ENCODE assay signal across 1 mouse cellular context in the genomic region with DNA sequence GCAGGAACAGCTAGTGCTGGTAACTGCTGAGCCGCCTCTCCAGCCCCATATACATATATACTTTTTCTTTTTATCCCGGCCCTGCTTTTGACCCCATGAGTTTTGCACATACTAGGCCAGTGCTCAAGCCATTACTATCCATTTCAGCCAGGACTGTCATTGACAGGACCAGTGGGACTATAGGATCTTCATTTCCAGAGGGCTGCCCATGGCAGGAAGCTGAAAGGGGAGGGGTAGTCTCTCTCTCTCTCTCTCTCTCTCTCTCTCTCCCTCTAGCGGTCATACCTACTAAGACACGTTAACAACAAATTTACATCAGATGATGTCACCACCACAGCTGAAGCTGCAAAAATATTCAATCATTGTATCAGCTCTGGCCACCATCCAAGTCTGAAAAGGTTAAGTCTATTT.
TF ChIP-seq lines count a peak whose summit lies in the region.

No protein-coding gene starts in this region.

TF ChIP-seq in CH12.LX, 34 proteins besides CTCF, POLR2A, EP300 and RAD21 (continued from another document):
- TF ChIP-seq ELF1 (IDR thresholded peaks at IDR 0.05; ENCODE audit: low read depth, low read length), result 0 out of 2 replicates have a peak, but pooled peaks have one; percentile 25
- TF ChIP-seq RCOR1 (conservative IDR thresholded peaks at IDR 0.05; ENCODE audit: low read depth, low read length), result no peak
- peak; percentile 76; the same call in 1 of the 2 replicates for TF ChIP-seq MAZ (IDR thresholded peaks at IDR 0.05; ENCODE audit: low read depth, low read length)
- TF ChIP-seq ZKSCAN1 (IDR thresholded peaks at IDR 0.05; ENCODE audit: borderline replicate concordance, low read depth, low read length), result no peak
- TF ChIP-seq ZMIZ1 (IDR thresholded peaks at IDR 0.05; ENCODE audit: low read depth, low read length), result no peak
- TF ChIP-seq CHD1 (IDR thresholded peaks at IDR 0.05; ENCODE audit: low read depth, low read length), result no peak
- TF ChIP-seq ZNF384 (IDR thresholded peaks at IDR 0.05; ENCODE audit: low read depth, low read length), result peak; percentile 45
- TF ChIP-seq SIN3A (IDR thresholded peaks at IDR 0.05; ENCODE audit: low read length), result no peak
- TF ChIP-seq USF2 (conservative IDR thresholded peaks at IDR 0.05; ENCODE audit: low read depth, low read length), result no peak
- no peak for TF ChIP-seq MAX (IDR thresholded peaks at IDR 0.05; ENCODE audit: low read length)
- TF ChIP-seq HCFC1 (IDR thresholded peaks at IDR 0.05; ENCODE audit: low read depth, low read length), result no peak; the same call in 1 of the 2 replicates
- TF ChIP-seq MEF2A (IDR thresholded peaks at IDR 0.05; ENCODE audit: borderline replicate concordance, low read depth, low read length), result no peak
- no peak for TF ChIP-seq TBP (conservative IDR thresholded peaks at IDR 0.05; ENCODE audit: low read depth, low read length)
- TF ChIP-seq NELFE (IDR thresholded peaks at IDR 0.05; ENCODE audit: low read depth, low read length), result no peak
- TF ChIP-seq MAFK (IDR thresholded peaks at IDR 0.05; ENCODE audit: insufficient replicate concordance, low read length), result no peak
- TF ChIP-seq SMC3 (IDR thresholded peaks at IDR 0.05; ENCODE audit: low read depth, low read length), result peak; percentile 27
- TF ChIP-seq E2F4 (IDR thresholded peaks at IDR 0.05; ENCODE audit: insufficient replicate concordance, low read depth, low read length), result no peak
- TF ChIP-seq PAX5 (IDR thresholded peaks at IDR 0.05; ENCODE audit: low read length), result no peak
- no peak for TF ChIP-seq KAT2A (IDR thresholded peaks at IDR 0.05; ENCODE audit: insufficient replicate concordance, low read length)
- TF ChIP-seq POLR2AphosphoS2 (IDR thresholded peaks at IDR 0.05; ENCODE audit: low read depth, low read length), result no peak
